Mouse (Mus musculus) hindbrain, embryonic 12.5 days (tissue): ENCODE measurements around the gene Adam10. TPM values are rescaled to one million over a fixed set of nuclear protein-coding genes. Genes with fewer than 3 reads are reported as not detected.

Experiments
- ATAC-seq: fragments of 200-750 bp; cut with Nextera tagmentation; 2 replicates; pipeline ENCODE4 v1.8.0; 2017; ENCODE audit warnings: moderate TSS enrichment; ENCODE audit not compliant: low FRiP score
- H3K27ac ChIP-seq: fragments of 300-500 bp; sonication (generic); 2 replicates; pipeline ENCODE4 v1.5.1; 2016; ENCODE audit warnings: mild to moderate bottlenecking
- H3K27me3 ChIP-seq: fragments of 300-500 bp; sonication (generic); 2 replicates; pipeline ENCODE4 v1.6.1; 2016; ENCODE audit warnings: mild to moderate bottlenecking
- H3K36me3 ChIP-seq: fragments of 300-500 bp; sonication (generic); 2 replicates; pipeline ENCODE4 v1.6.1; 2016; ENCODE audit warnings: mild to moderate bottlenecking
- H3K4me1 ChIP-seq: fragments of 300-500 bp; sonication (generic); 2 replicates; pipeline ENCODE4 v1.6.1; 2016
- H3K4me2 ChIP-seq: fragments of 300-500 bp; sonication (generic); replicated peaks from 2 replicates; pipeline ENCODE4 v1.6.1; 2016; ENCODE audit warnings: mild to moderate bottlenecking
- H3K4me3 ChIP-seq: fragments of 300-500 bp; sonication (generic); 2 replicates; pipeline ENCODE4 v1.5.1; 2016; ENCODE audit warnings: mild to moderate bottlenecking
- H3K9ac ChIP-seq: fragments of 300-500 bp; sonication (generic); 2 replicates; pipeline ENCODE4 v1.6.1; 2016; ENCODE audit warnings: mild to moderate bottlenecking, moderate library complexity
- H3K9me3 ChIP-seq: fragments of 300-500 bp; sonication (generic); replicated peaks from 2 replicates; pipeline ENCODE4 v1.6.1; 2016; ENCODE audit warnings: mild to moderate bottlenecking
- WGBS: fragments of 180-500 bp; shearing (Covaris S2); methylation state at CpG from one replicate; pipeline ENCODE4 v1.1.7; 2016; 5-methylcytosine and 5-hydroxymethylcytosine counted together
- polyA plus RNA-seq: library from polyadenylated mRNA; unstranded; fragments of >200 nt; fragmentation: Nextera tagmentation; extraction: Ambion mirVana; gene quantifications from 2 replicates; pipeline ENCODE4 v1.2.1, GENCODE M21; 2016

Gene Adam10
- polyA plus RNA-seq, 1 experiment from 2014 or later, result 88.4 TPM

DNA sequence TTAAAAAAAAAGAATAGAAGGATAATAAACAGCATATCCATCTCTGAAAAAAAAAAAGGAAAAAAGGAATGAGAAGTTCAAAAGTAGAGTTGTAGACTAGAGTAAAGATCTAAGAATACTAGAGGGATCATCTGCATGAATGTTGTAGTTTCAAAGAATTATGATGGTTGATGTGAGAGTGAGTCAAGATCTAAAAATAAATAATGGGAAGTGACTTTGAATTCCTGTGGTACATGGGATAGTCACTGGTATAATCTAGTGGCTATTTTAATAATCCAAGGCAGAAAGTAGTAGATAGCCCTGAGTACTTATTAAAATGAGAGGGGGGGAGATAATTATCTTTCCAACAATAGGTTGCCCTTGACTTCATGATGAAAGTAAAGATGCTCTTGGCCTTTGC lies 52.3 kb downstream of the Adam10 start:
- Histone ChIP-seq H3K4me1 (0 out of 2 replicates have a peak, but pooled peaks cover 5% of the 10 kb centered on the region), H3K27ac (no peak overlapping the region), H3K36me3 (no peaks in the 10 kb centered on the region), H3K27me3 (no peaks in the 10 kb centered on the region), H3K9ac (no peak overlapping the region), H3K4me3 (no peak overlapping the region), H3K9me3 (no peaks in the 10 kb centered on the region), H3K4me2 (no peak overlapping the region)
- no peak for ATAC-seq

DNA sequence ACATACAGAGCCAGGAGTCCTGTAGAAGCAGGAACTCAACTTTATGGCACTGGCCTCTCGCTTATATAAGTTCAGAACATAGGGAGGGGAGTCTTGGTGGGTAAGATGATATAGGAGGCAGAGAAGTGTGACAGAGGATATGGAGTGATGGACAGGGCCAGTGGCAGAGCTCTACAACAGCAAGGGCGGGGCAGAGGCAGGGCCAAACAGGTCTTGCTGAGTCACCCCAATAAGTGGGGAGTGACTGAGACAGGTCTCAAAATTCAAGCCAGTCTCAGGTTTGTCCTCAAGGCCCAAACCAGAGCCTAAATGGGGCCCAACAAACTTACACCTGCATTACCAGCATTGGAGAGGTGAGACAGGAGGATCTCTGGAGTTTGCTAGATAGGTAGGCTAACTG lies 54.4 kb downstream of the Adam10 start:
- no peak for ATAC-seq
- WGBS, result 88% methylated on average over 2 of the region's 2 CpGs
- H3K9me3 ChIP-seq, result no peaks in the 10 kb centered on the region

DNA sequence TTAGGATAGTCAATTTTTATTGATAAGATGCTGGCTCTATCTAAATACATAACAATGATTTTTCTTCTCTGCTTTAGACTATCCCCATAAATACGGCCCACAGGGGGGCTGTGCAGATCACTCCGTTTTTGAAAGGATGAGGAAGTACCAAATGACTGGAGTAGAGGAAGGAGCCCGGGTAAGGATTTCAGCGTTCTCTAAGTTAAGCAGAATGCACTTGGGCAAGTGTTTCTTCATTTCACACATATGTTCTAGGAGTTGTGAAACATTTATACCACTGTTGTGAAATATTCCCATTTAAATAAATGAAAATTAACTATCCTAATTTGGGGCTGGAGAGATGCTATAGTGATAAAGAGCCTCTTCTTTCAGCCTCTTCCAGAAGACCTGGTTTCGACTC lies 61.2 kb downstream of the Adam10 start:
- Histone ChIP-seq H3K4me3 (no peak overlapping the region), H3K9me3 (no peaks in the 10 kb centered on the region), H3K4me1 (no peaks in the 10 kb centered on the region), H3K9ac (no peak overlapping the region), H3K4me2 (no peak overlapping the region), H3K36me3 (no peaks in the 10 kb centered on the region), H3K27me3 (no peaks in the 10 kb centered on the region), H3K27ac (no peak overlapping the region)
- WGBS, result 93% methylated on average over 5 of the region's 5 CpGs
- no peak for ATAC-seq

More for the DNA sequence above, 54.4 kb downstream of the Adam10 start:
- H3K27ac ChIP-seq, result no peak overlapping the region
- H3K36me3 ChIP-seq, result no peaks in the 10 kb centered on the region
- H3K4me3 ChIP-seq, result no peak overlapping the region
- H3K27me3 ChIP-seq, result no peaks in the 10 kb centered on the region
- no peak overlapping the region for H3K4me2 ChIP-seq
- no peak overlapping the region for H3K9ac ChIP-seq
- H3K4me1 ChIP-seq, result 0 out of 2 replicates have a peak, but pooled peaks cover 5% of the 10 kb centered on the region

DNA sequence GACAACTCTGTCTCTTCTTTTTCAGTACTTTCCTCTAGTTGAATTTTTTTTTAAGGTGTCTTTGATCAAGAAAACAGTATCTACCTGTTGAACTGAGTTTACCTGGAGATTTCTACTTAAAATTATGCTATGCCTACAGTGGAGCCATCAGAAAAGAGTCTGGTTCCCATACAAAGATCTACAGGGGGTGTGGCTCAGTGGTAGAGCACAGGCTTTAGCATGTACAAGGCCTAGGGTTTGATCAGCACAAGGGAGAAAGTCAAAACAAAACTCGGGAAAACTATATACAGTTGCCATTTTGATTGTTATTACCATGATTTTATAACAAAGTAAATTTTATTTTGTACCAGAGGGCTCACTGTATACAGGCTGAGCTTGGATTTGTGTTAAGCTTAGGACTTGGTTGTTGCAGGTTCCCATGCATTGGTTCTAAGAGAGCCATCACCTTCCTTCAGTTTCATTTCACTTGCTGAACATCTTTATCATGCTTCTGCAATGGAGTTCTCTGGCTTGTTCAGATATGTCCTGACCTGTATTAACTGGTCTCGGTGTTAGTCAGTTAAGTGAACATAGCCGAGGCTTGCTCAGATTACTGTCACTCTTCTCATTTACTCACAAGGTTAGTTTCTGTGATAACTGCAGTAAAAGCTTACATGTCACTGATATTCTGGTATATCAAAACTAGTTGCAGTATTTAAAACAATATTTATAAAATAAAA lies 72.9 kb downstream of the Adam10 start:
- no peaks in the 10 kb centered on the region for H3K27me3 ChIP-seq
- peaks cover 25% of the 10 kb centered on the region for H3K36me3 ChIP-seq
- H3K9me3 ChIP-seq, result no peaks in the 10 kb centered on the region
- no peak overlapping the region for H3K9ac ChIP-seq
- no peaks in the 10 kb centered on the region for H3K4me1 ChIP-seq
- 90% methylated on average over 3 of the region's 3 CpGs for WGBS
- no peak overlapping the region for H3K4me3 ChIP-seq
- no peak overlapping the region for H3K4me2 ChIP-seq
- no peak overlapping the region for H3K27ac ChIP-seq
- ATAC-seq, result no peak

DNA sequence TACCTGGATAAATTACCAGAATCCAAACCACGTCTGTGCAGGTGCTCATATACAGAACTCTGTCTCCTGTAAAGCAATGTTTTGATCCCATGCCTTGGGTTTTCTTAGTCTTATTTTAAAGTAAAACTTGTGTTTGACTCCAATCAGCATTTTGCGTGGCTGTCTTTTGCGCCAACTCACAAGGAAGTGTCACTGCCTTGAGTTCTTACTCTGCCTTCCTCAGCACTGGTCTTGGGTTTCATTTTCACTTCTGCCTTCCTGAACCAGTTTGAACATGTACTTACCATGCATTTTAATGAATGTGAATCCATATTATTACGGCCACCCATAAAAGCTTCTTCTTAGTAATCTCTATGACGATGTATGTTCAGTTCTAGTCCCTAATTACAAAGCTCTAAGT lies 82.2 kb downstream of the Adam10 start:
- no peak for ATAC-seq
- Histone ChIP-seq H3K27me3 (no peaks in the 10 kb centered on the region), H3K27ac (no peak overlapping the region), H3K4me3 (no peak overlapping the region), H3K4me1 (no peaks in the 10 kb centered on the region), H3K4me2 (no peak overlapping the region), H3K36me3 (peaks cover 37% of the 10 kb centered on the region), H3K9me3 (no peaks in the 10 kb centered on the region), H3K9ac (no peak overlapping the region)
- 91% methylated on average over 5 of the region's 5 CpGs for WGBS

DNA sequence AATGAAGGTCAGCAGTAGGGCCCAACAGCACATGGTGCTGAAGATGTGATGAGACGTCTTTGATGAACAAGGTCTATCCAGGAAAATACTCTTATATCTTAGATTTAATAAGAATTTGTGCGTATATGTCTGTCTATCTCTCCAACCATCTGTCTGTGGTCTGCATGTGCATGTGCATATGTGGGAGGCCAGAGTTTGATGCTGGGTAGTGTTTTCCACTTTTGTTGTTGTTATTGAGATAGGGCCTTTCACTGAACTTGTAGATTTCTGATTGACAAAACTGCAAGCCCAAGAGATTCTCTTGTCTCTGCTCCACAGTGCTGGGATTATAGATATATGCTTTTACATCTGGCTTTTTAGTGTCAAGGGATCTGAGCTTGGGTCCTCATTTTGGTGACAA lies 96.7 kb downstream of the Adam10 start:
- H3K9ac ChIP-seq, result no peak overlapping the region
- H3K4me2 ChIP-seq, result no peak overlapping the region
- H3K27ac ChIP-seq, result no peak overlapping the region
- H3K4me1 ChIP-seq, result no peaks in the 10 kb centered on the region
- ATAC-seq, result no peak
- 95% methylated on average over 2 of the region's 2 CpGs for WGBS
- H3K27me3 ChIP-seq, result no peaks in the 10 kb centered on the region
- H3K4me3 ChIP-seq, result no peak overlapping the region
- no peaks in the 10 kb centered on the region for H3K9me3 ChIP-seq
- H3K36me3 ChIP-seq, result peaks cover 18% of the 10 kb centered on the region

DNA sequence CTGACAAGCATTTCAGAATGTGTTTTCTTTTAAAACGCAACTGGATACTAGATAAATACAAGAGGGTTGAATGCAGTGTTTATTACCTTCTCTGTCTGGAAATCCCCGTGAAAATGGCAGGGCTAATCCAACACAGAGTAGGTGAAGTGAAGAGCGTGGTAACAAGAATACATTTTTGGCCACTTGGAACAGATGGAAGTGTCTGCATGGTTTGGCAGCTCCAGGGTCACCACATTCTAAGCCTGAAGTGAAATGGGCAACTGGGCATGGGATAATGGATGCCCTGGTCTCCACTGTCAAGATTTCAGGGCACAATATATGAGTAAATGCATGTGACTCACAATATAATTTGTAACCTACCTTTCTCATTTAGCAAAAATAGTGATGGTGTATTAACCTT lies 103.4 kb downstream of the Adam10 start:
- H3K27ac ChIP-seq, result no peak overlapping the region
- peaks cover 5% of the 10 kb centered on the region; the same call in 1 of the 2 replicates for H3K36me3 ChIP-seq
- no peak overlapping the region for H3K4me2 ChIP-seq
- H3K27me3 ChIP-seq, result no peaks in the 10 kb centered on the region
- H3K4me3 ChIP-seq, result no peak overlapping the region
- H3K9me3 ChIP-seq, result no peaks in the 10 kb centered on the region
- H3K4me1 ChIP-seq, result no peaks in the 10 kb centered on the region
- 79% methylated on average over 3 of the region's 3 CpGs for WGBS
- H3K9ac ChIP-seq, result no peak overlapping the region
- no peak for ATAC-seq

DNA sequence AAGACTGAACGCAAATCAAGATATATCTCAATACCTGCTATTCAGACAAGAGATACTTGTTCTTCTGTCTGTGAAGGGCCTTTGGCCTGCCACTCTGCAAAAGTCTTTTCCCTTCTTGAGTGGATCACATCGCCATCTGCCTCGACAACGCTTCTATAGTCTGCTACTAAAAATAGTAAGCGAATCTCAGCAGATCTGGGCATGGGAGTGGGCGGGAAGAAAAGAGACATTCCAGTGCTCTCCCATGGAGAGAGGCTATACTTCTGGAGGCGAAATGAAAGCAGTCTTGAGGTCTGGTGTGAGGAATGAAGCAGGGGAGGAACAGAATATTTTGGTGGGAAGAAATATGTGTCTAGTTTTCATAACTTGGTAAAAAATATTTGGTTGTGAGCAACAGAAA lies 109.9 kb downstream of the Adam10 start:
- 75% methylated on average over 7 of the region's 7 CpGs for WGBS
- H3K27ac ChIP-seq, result no peak overlapping the region
- H3K4me2 ChIP-seq, result no peak overlapping the region
- no peaks in the 10 kb centered on the region for H3K9me3 ChIP-seq
- H3K36me3 ChIP-seq, result no peaks in the 10 kb centered on the region
- no peaks in the 10 kb centered on the region for H3K27me3 ChIP-seq
- no peak overlapping the region for H3K4me3 ChIP-seq
- no peak for ATAC-seq
- H3K4me1 ChIP-seq, result no peaks in the 10 kb centered on the region
- H3K9ac ChIP-seq, result no peak overlapping the region

GRCm38 (mm10) chr9:70790621-70791020 lies 111.8 kb downstream of the Adam10 start:
- H3K27me3 ChIP-seq, result no peaks in the 10 kb centered on the region
- no peak overlapping the region for H3K27ac ChIP-seq
- no peaks in the 10 kb centered on the region for H3K9me3 ChIP-seq
- no peak overlapping the region for H3K9ac ChIP-seq
- no peak overlapping the region for H3K4me3 ChIP-seq
- no peak overlapping the region for H3K4me2 ChIP-seq
- ATAC-seq, result no peak
- 90% methylated on average over 4 of the region's 4 CpGs for WGBS
- H3K36me3 ChIP-seq, result no peaks in the 10 kb centered on the region
- no peaks in the 10 kb centered on the region for H3K4me1 ChIP-seq

DNA sequence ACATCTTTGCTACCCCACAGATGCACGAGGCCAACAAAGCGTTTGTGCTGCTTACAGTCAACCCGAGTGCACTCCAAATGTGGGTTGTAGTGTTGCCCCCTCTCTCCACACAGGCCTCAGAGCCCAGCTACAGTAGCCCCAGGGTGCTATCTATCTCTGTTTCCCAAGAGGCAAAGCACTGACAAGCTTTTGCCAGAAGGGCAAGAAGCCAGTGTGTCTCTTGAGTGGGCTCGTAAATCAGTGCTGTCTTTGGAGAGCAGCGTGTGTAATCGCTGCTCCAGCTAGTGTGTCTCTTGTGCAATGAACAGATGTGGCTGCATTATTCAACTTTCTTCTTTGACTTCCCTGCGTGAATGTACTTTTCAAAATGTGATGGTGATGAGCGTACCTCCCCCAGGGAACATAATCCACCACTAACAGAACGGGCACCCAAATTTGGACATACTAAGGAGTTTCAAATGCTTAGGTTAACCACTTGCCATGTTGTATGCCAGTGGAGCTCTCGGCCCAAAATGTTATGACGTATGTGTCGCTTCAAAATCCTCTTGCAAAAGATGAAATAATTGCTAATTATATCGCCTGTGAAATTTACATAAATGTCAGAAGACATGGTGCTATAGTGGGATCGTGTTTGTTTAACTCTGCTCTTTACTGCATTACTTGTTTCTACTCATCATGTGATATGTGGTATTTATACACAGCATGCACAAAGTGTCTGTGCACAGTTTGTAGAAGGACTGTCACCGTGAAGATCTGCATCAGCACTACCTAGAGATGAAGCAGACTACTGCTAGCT lies 116.0 kb downstream of the Adam10 start:
- no peak overlapping the region for H3K9ac ChIP-seq
- no peaks in the 10 kb centered on the region for H3K36me3 ChIP-seq
- no peak overlapping the region for H3K27ac ChIP-seq
- no peaks in the 10 kb centered on the region for H3K4me1 ChIP-seq
- no peak for ATAC-seq
- no peak overlapping the region for H3K4me3 ChIP-seq
- no peaks in the 10 kb centered on the region for H3K27me3 ChIP-seq
- 75% methylated on average over 15 of the region's 15 CpGs for WGBS
- no peak overlapping the region for H3K4me2 ChIP-seq
- no peaks in the 10 kb centered on the region for H3K9me3 ChIP-seq

DNA sequence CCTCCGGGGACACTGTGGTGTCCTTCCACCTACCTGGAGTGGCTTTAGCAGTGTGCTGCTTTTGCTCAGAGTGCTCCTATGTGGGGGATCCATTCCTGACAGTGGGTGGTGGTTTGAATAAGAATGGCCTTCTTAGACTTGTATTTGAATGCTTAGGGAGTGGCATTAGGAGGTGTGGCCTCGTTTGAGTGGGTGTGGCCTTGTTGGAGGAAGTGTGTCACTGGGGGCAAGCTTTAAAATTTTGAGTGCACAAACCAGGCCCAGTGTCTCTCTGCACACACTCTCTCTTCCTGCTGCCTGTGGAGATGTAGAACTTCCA lies 116.6 kb downstream of the Adam10 start:
- H3K9me3 ChIP-seq, result no peaks in the 10 kb centered on the region
- no peak overlapping the region for H3K27ac ChIP-seq
- H3K4me1 ChIP-seq, result 0 out of 2 replicates have a peak, but pooled peaks cover under 1% of the 10 kb centered on the region
- no peaks in the 10 kb centered on the region for H3K27me3 ChIP-seq
- H3K4me3 ChIP-seq, result no peak overlapping the region
- H3K36me3 ChIP-seq, result no peaks in the 10 kb centered on the region
- no peak for ATAC-seq
- 63% methylated on average over 2 of the region's 2 CpGs for WGBS
- no peak overlapping the region for H3K9ac ChIP-seq
- H3K4me2 ChIP-seq, result no peak overlapping the region

GRCm38 (mm10) chr9:70800588-70801315 lies 122.0 kb downstream of the Adam10 start:
- H3K9ac ChIP-seq, result no peak overlapping the region
- WGBS, result 67% methylated on average over 8 of the region's 8 CpGs
- H3K4me3 ChIP-seq, result no peak overlapping the region
- no peak overlapping the region for H3K4me2 ChIP-seq
- no peaks in the 10 kb centered on the region for H3K27me3 ChIP-seq
- H3K4me1 ChIP-seq, result peaks cover 8% of the 10 kb centered on the region; the same call in 1 of the 2 replicates
- no peaks in the 10 kb centered on the region for H3K36me3 ChIP-seq
- H3K9me3 ChIP-seq, result no peaks in the 10 kb centered on the region
- no peak overlapping the region for H3K27ac ChIP-seq
- ATAC-seq, result no peak; the same call in 1 of the 2 replicates
